Mouse (Mus musculus) olfactory bulb, adult 2 months (tissue): ENCODE results near the gene Wdr20rt. TPM values are rescaled to one million over a fixed set of nuclear protein-coding genes. Genes with fewer than 3 reads are reported as not detected.
"Not testable (repeated sequence)": the region's sequence is repeated elsewhere in the genome, so short reads cannot be mapped to it uniquely, and the experiment has no call there.

Experiments
- H3K27ac ChIP-seq: fragments of 200-500 bp; 2 replicates; pipeline ENCODE4 v1.5.1; 2012; ENCODE audit warnings: low read depth, low read length; ENCODE audit not compliant: insufficient read depth
- H3K4me1 ChIP-seq: fragments of 200-500 bp; 2 replicates; pipeline ENCODE4 v1.6.1; 2012; ENCODE audit warnings: low read length; ENCODE audit not compliant: control insufficient read depth, insufficient read depth
- H3K4me3 ChIP-seq: fragments of 200-500 bp; 2 replicates; pipeline ENCODE4 v1.5.1; 2012; ENCODE audit warnings: mild to moderate bottlenecking, low read depth, low read length, moderate library complexity; ENCODE audit not compliant: insufficient read depth
- CTCF ChIP-seq: fragments of 200-500 bp; IDR thresholded peaks from 2 replicates; pipeline ENCODE4 v1.5.1; 2012; ENCODE audit warnings: low read depth, mild to moderate bottlenecking, low read length, moderate library complexity; ENCODE audit not compliant: insufficient read depth
- POLR2A ChIP-seq: fragments of 200-500 bp; IDR thresholded peaks from 2 replicates; pipeline ENCODE4 v1.6.1; 2012; ENCODE audit warnings: mild to moderate bottlenecking, low read depth, low read length, moderate library complexity; ENCODE audit not compliant: insufficient read depth
- WGBS: fragments of 180-500 bp; shearing (Covaris S2); methylation state at CpG from one replicate; pipeline ENCODE4 v1.1.7; 2018; 5-methylcytosine and 5-hydroxymethylcytosine counted together
- polyA plus RNA-seq: library from polyadenylated mRNA; stranded (reverse); fragments of >200 nt; gene quantifications from 2 replicates; pipeline ENCODE4 v1.2.4, GENCODE M21; 2012; ENCODE audit warnings: low replicate concordance; ENCODE audit not compliant: missing spikeins, insufficient read depth, insufficient read length

The Wdr20rt gene
- not detected in 2 replicates for polyA plus RNA-seq

DNA sequence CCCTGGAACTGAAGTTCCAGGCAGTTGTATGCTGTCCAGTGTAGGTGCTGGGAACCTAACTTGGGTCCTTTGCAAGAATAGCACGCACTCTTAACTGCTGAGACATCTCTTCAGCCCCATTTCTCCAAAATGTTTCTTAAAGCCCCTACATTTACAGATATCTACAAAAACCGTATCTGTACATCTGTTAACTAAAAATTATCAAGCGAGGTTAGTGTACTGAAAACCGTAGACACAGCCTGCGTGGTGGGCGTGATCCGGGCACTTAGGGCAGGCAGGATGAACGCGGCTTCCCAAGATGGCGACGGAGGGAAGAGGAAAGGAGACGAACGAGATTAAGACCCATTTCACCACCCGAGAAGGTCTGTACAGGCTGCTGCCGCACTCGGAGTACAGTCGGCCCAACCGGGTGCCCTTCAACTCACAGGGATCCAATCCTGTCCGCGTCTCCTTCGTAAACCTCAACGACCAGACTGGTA is at the start of gene Wdr20rt:
TSS of gene Wdr20rt (plus strand) at position 51 of the 479 bp plus-strand sequence.
- Histone ChIP-seq H3K4me3 (no peak within 1 kb of the TSS), H3K4me1 (no peaks in the 10 kb centered on the region), H3K27ac (no peak within 1 kb of the TSS)
- TF ChIP-seq POLR2A: no peak
- TF ChIP-seq CTCF: no peak
- WGBS: 96% methylated on average over 22 of the region's 22 CpGs

GRCm38 (mm10) chr12:65187365-65187764 is 38.0 kb upstream of the Wdr20rt start:
- 0 out of 2 replicates have a peak, but pooled peaks cover 3% of the 10 kb centered on the region for H3K4me1 ChIP-seq
- TF ChIP-seq POLR2A (no peak), CTCF (no peak)
- H3K4me3 ChIP-seq: no peak overlapping the region
- WGBS: 20% methylated on average over 3 of the region's 3 CpGs
- no peak overlapping the region for H3K27ac ChIP-seq

GRCm38 (mm10) chr12:65189213-65189612 is 36.1 kb upstream of the Wdr20rt start:
- TF ChIP-seq CTCF (no peak), POLR2A (no peak)
- Histone ChIP-seq H3K4me1 (0 out of 2 replicates have a peak, but pooled peaks cover 3% of the 10 kb centered on the region), H3K27ac (no peak overlapping the region), H3K4me3 (no peak overlapping the region)
- WGBS: 87% methylated on average over 2 of the region's 2 CpGs

- Histone ChIP-seq H3K4me1 (no peaks in the 10 kb centered on the region), H3K4me3 (no peak overlapping the region), H3K27ac (peak overlapping the region; percentile 75)
- TF ChIP-seq POLR2A (no peak), CTCF (no peak)
- 18% methylated on average over 5 of the region's 5 CpGs for WGBS
Observed at GRCm38 (mm10) chr12:65194003-65194530, 31.2 kb upstream of the Wdr20rt start.

DNA sequence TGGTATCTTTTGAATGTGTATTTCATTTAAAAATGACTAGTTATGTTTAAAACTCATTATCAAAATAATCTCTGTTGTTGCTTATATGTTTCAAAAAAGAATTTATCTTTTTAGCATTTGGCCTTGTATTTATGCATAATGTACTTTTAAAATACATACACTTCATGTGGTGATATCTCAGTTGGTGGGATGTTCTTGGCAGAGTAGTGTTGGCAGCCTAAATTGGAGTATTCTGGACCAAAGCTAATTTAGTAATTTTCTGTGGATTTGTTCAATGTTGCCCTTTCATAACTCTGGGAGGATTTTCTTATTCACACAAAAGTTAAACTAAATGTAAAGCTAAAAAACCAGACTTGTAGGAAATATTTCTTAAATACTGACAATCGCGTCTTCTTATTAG is 23.5 kb upstream of the Wdr20rt start:
- 86% methylated on average over 2 of the region's 2 CpGs for WGBS
- TF ChIP-seq CTCF (no peak), POLR2A (no peak)

DNA sequence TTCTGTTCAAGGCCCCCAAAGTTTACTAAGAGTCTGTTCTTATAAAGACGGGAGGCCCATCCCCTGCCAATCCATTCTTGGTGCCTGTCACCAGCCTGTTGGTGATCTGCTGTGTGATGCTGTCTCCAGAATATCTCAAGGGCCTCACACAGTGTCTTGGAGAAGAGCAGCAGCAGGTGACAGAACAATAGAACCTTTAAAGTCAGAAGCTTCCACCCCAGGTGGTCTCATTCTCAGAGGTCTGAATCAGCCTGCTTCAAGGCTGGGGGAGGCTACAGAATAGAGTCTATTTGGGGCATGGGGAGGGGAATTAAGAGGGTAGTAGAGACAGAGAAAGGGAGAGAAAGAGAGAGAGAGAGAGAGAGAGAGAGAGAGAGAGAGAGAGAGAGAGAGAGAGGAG is 18.9 kb upstream of the Wdr20rt start:
- no peak overlapping the region for H3K4me3 ChIP-seq
- no peaks in the 10 kb centered on the region for H3K4me1 ChIP-seq
- 58% methylated on average over 1 of the region's 1 CpGs for WGBS
- no peak for TF ChIP-seq POLR2A
- TF ChIP-seq CTCF: no peak
- no peak overlapping the region for H3K27ac ChIP-seq

More for the DNA sequence above, 23.5 kb upstream of the Wdr20rt start:
- H3K4me3 ChIP-seq: no peak overlapping the region
- no peak overlapping the region for H3K27ac ChIP-seq
- H3K4me1 ChIP-seq: no peaks in the 10 kb centered on the region

GRCm38 (mm10) chr12:65216404-65216840 is 8.9 kb upstream of the Wdr20rt start:
- no peak overlapping the region for H3K27ac ChIP-seq
- TF ChIP-seq POLR2A (no peak), CTCF (no peak)
- WGBS: 66% methylated on average over 6 of the region's 6 CpGs
- no peak overlapping the region for H3K4me3 ChIP-seq
- H3K4me1 ChIP-seq: no peaks in the 10 kb centered on the region

DNA sequence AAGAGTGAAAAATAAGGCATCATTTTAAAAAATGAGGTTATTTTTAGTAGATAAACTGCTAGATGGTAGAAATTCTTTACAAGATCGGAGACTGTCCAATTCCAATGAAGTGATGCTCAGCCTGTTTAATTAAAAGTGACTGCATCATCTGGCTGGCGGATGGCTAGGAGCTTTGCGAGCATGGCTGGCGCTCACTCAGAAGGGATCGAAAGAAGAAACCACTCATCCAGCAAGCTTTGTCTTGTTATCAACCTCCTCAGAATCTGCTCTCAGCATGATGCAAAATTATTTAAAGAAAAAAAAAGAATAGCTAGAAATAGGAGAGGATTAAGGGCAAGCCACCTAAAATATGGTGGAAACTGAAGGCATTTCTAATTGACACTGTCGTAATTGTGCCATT is 3.3 kb downstream of the Wdr20rt start:
- WGBS: 63% methylated on average over 6 of the region's 6 CpGs

DNA sequence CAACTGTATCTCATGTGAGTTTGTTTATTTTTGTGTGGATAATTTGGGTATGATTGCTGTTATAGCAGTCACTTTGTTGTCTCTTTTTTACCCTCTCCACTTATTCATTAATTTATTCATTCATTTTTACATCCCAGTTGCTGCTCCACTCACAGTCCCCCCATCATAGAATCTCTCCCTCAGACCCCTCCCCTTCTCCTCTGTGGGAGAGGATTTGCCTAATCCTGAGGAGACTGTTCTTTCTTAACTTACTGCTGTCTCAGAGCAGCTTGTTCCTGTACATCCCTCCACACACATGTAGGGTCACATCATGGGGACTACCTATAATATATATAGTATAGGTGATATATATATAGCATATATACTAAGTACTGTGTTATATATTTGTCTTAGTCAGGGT is 3.7 kb downstream of the Wdr20rt start:
- Histone ChIP-seq H3K4me1 (no peaks in the 10 kb centered on the region), H3K4me3 (no peak overlapping the region), H3K27ac (no peak overlapping the region)
- TF ChIP-seq POLR2A: no peak
- no peak for TF ChIP-seq CTCF

More for the DNA sequence above, 3.3 kb downstream of the Wdr20rt start:
- Histone ChIP-seq H3K4me3 (no peak overlapping the region), H3K27ac (no peak overlapping the region), H3K4me1 (no peaks in the 10 kb centered on the region)
- TF ChIP-seq CTCF (no peak), POLR2A (no peak)

GRCm38 (mm10) chr12:65232801-65233200 is 7.5 kb downstream of the Wdr20rt start:
- not testable (repeated sequence) for H3K27ac ChIP-seq, H3K4me1 ChIP-seq, H3K4me3 ChIP-seq
- WGBS: 93% methylated on average over 2 of the region's 2 CpGs
